Mouse (Mus musculus) urinary bladder, postnatal 4 days (tissue): ENCODE data around the gene Dhrs7c.

ENCODE experiments used
- DNase-seq, 2 experiments: peaks; one replicate each; pipeline ENCODE4 v3.0.0; 2021 to 2022; ENCODE audit warnings: low spot score in 2 of 2

Dhrs7c gene

DNA sequence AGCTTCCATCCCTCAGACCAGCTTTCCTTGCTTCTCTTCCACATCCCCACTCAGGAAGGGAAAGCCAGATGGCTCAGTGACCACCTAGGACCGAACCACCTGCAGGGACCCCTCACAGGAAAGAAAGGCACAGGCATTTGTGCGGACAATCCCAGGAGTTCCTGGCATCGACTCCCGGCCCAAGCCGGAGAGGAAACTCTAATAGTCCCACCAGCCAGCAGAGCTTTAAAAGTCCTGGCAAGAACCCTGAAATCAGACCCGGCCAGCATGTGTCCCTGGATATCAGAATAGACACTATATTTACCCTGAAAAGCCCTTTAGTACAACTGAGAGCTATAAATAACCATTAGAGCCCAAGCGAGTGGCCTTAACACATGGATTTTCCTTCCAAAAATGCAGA, at the start of gene Dhrs7c:
Gene Dhrs7c (plus strand): TSS at position 257 of the 400 bp plus-strand sequence.
- no peak for DNase-seq

DNA sequence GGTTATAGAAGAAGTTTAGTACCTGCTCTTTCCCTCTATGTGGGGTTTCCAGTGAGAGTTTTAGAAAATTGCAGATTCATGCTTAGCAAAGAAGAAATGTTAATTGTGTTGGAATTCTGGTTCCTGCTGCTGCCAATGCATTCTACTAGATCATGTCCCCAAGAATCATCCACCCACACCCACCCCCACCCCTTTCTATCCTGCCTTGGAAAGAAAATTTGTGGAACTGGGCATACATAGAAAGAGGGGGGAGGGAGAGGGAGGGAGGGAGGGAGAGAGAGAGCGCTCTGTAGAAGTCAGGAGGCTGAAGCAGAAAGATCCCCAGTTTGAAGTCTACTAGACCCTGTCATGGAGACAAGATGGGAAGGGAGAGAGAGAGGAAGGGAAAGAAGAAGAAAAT, 41.7 kb upstream of the Dhrs7c start:
- DNase-seq = no peak

DNA sequence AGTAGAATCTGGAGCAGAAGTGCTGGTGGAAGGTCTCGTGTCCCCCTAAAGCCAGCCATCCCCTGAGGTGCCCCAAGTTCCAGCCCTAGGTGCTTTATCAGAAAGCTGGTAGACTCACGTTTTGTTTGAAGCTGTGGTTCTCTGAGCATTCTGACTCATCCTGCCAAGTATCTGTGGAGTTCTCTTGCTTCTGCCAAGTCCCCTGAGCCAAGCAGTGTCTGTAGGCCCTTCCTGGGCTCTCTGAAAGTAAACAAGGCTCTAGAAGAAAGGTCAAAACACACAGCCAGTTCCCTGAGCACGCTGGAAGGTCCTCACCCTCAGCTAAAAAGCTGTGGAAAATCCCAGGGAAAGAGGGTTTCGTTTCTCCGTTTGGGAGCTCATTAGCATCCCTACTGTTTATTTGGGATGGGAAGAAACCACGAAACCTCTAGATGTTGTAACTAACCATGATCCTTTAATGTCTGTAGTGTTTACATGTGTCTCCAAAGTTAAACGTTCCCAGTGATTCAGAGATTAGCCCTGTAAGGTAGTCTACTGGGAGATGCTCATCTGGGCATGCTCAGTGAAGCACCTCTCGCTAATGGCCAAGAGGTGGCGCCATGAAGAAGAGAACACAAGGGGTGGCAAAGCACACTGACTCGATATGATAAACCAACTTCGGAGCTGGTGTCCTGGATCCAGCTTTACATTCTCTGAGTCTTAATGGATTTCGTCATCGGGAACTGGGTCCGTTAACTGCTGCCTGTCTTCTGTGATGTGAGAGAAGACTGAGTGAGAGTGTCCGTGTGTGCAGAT, 40.4 kb upstream of the Dhrs7c start:
- no peak for DNase-seq

DNA sequence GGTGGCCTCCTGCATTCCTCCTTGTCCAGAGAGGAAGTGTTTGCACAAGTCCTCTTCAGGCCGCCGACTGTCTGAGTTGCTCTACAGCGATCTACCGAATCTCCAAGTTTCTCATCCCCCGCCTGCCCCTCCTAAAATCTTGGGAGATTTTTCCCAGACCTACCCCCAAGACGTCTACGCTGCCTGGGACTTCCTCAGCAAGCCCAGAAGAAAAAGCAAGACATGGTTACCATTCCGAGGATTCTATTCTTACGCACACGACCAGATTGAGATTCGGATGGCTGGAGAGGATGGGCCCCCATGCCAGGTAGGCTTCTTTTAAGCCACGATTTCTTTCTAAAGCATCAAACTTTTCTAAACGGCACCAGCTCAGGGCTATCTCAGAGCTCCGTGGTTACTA, 26.9 kb upstream of the Dhrs7c start, which contains the start of gene Glp2r:
Gene Glp2r (minus strand): TSS at position 101 of the 400 bp plus-strand sequence.
- DNase-seq = no peak

DNA sequence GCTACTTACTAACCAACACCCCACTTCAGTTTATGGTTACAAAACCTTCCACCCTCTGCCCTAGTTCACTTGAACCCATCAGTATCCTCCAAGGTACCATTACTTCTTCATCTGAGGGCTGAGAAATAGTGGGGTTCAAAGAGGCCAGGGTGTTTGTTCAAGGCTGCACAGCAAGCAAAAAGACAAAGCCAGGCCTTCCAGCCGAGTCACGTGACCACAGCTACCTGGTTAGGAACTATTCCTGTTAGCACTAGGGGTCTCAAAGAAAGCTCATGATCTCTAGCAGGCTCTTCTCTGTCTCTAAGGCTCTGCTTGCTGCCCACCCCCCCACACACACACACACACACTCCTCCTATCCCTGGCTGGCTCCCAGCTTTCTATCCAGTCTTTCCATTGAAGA, 26.3 kb upstream of the Dhrs7c start:
- DNase-seq = no peak

DNA sequence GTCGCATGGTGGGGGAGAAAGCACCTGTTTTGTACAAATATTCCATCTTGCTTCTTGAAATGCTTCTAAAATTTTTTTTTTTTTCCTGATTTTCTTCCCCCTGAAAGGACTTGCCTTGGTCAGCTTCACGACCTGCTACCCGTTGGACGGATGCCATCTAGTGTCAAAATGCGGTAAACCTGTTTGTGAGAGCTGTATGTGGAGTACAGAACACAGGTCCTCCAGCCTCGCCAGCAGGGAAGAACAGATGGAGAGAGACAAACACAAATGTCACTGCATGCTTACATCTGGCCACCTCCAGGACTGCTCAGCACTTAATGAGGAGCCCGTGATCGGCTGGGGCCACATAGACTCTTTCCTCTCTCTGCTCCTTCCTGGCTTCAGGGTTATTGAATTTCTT, 25.4 kb upstream of the Dhrs7c start:
- DNase-seq = no peak

DNA sequence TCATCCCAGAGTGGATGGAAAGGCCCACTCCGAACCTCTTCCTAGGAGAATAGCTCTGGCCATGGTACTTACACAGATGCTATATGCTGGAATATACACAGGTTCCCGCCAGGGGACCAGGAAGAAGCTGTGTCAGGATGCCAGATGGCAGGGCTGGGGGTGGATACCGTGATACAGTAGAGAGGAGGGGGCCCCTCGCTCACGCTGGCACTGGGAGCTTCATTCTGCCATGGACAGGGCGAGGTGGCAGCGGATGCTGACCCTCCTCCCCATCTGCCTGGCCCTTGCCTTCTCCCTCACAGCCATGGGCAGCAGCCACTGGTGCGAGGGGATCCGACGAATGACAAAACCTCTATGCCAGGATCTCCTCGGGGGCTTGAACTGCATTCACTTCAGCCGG, 23.6 kb upstream of the Dhrs7c start, which contains the start of gene Gsg1l2:
Gene Gsg1l2 (plus strand): TSS at position 230 of the 400 bp plus-strand sequence.
- DNase-seq = no peak

DNA sequence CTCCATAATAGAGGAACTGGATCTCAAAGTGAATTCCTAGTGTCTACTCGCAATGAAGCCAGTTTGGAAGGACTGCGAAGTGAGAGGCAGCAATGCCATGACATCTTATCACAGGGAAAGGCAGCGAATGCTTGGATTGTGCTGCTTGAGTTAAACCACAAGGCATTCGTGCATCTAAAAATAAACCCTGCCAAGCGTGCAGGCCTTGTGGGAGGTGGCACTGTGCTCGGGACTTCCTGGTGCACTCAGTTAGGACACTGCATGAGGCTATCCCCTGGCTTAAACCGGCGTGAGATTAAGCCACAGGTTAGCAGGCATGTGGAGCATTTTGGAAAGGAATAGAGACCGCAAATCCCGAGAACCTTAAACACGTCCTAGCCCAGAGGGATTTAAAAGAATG, 7.8 kb upstream of the Dhrs7c start:
- no peak for DNase-seq

DNA sequence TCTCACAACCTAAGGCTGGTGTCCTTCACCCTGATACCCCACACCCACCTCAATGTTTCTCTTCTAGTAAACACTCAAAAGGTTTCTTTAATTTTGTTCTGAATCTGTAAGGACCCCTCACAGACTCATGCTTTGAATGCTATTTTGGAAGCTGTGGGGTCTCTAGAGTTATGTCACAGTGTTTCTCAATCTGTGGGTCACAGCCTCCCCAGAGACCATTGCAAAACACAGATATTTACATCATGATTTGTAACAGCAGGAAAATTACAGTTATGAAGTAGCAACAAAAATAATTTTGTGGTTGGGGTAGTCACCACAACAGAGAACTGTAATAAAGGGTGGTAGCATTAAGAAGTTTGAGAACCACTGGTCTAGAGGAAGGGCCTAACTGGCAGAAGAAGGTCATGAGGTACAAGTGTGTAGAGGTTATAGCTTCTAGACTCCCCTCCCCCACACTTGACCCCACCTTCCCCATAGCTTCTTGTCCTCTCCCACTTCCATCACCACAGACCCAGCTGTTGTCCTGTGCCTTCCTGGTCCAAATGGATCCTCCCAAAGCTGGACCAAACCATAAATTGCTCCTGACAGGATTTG, 2.2 kb downstream of the Dhrs7c start:
- DNase-seq = no peak

DNA sequence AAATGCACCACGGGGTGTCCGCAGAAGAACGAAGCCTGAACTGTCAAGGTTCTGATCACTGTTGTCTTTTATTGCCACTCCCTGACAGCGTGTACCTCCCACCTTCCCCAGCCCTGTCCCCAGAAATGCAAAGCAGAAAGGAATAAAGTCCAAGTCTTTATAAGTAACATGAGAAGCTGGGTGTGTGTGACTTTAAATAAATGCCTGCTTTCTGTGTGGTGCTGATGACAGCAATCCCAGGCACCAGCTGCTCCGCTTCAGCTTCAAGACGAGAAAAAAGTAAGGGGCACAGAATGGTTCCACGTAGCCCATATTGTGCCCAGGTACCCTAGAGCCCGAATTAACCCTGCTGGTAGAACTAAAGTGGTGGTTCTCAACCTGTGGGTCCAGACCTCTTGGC, 3.2 kb downstream of the Dhrs7c start:
- DNase-seq = no peak

DNA sequence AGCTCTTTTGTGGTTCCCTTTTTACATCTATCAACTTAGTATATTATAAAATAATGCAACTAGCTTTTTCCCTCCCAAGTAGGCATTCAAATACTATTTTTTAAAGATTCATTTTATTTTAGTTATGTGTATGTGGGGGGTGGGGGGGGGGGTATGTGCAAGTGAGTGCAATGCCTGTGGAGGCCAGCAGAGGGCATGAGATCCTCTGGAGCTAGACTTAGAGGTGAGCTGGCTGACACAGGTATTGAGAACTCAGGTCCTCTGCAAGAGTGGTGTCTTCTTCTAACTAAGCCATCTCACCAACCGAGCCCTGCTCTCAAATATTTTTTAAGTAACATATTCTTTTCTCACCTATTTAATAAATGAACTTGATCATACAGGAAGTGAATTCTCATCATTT, 7.6 kb downstream of the Dhrs7c start:
- no peak for DNase-seq

DNA sequence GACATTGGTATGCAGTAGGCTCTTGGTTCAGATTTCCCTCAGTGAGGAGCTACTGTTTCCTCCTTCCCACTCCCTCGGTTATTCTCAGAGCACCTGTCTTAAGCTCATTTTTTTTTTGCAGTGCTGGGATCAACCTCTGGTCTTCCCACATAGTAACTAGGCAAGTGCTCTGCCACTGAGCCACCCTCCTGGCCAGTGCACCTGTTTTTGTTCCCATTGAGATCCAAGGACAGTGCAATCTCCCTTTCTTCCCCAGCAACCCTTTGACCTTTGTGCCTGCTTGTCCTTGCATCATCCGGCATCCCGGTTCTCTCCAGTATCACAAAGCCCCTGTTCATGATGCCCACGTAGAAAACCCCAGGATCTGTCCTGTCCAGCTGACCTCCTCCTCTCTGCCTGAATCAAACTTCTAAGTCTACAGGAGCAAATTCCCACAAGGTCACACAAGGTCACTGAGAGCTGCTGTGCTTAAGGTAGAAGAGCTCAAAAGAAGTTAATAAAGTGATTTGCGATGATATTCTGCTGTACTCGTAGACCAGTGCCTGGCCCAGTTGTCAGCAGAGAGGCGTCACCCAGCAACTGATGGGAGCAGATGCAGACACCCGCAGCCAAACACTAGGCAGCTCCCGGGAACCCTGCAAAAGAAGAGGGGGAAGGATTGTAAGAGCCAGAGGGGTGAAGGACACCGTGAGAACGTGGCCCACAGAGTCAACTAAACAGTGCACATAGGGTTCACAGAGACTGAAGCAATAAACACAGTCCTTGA, 9.0 kb downstream of the Dhrs7c start:
- DNase-seq = no peak

DNA sequence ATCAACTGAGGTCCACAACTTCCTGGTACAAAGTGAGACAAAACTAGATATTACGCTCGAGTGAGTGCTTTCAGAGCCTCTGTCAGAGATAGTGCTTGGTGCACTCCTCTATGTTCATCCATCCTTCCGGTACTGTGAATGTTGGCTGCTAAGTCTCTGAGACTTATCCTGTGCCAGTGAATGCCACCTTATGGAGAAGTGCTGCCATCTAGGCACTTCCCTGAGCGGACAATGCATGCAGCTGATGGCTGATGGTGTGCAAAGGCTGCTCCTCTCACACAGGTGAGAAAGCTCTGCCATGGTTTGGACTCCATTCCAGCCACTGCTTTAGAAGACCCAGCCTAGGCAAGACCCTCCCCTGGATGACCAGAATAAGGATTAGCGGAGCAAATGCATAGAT, 10.1 kb downstream of the Dhrs7c start:
- DNase-seq = no peak

DNA sequence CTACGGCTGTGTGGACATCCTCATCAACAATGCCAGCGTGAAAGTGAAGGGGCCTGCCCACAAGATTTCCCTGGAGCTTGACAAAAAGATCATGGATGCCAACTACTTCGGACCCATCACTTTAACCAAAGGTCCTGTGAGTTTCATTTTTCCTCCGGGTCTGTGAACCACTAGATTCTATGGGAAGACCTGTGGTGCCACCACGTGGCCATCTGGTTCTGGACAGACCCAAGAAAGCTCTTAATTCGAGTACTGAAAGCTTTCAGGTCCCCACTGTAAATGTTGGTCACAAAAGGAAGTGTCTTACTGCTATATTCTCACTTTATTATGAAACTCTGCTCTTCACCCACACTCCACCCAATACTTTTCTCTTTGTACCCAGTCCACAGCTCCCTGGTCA, 13.5 kb downstream of the Dhrs7c start:
- DNase-seq = no peak

DNA sequence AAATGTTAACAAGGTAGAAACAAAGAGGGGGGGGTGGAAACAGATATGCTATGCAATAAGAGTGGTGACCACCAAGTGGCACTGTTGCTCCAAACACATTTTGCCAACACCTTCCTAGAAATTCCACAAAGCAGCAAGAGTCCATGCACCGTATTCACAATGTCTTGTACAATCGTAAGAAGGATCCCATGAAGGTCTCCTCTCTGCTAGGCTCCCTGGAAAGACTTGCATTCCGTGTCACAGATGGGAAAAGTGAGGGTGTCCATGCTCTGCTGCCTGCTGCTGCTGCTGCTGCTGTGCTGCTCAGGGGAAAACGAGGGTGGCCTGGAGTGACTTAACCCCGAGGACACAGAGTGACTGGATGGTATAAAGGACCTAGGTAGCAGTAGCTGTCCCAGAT, 21.6 kb downstream of the Dhrs7c start:
- no peak for DNase-seq

DNA sequence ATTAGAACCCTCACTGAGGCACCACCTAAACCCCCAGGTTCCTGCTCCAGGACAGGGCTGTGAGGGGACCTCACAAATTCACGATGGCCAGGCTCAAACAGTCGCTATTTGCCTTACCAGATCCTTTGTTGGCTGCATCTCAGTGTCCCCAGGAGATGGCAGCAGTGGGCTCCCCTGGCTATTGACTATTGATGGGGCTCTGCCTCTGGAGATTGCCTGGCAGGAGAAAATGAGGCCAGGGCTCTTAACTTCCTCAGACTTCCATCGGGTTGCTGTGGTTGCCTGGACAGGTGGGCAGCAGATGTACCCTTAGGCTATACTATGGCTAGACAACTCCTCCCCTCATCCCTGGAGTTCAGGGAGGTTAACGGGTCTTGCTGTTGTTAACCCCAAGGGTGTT, 22.2 kb downstream of the Dhrs7c start:
- DNase-seq = peak in 1 of 2 experiments; percentile 23

DNA sequence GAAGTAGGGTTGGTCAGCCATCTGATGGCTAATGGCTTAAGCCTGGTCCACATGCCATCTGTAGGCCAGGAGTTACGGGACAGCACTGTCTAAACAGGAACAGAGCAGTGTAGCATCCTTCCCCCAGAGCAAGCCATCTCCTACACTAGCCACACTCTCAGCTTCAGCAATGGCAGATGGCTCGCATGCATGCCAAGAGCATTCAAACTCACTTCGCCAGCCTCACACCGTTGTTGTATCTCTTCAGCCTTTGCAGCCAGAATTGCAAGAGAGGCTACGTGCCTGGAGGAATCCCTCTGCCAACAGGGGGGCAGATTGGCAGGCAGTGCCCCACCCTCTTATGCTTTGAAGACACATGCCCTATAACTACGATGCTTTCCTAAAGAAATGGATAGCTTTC, 23.6 kb downstream of the Dhrs7c start:
- DNase-seq = no peak

DNA sequence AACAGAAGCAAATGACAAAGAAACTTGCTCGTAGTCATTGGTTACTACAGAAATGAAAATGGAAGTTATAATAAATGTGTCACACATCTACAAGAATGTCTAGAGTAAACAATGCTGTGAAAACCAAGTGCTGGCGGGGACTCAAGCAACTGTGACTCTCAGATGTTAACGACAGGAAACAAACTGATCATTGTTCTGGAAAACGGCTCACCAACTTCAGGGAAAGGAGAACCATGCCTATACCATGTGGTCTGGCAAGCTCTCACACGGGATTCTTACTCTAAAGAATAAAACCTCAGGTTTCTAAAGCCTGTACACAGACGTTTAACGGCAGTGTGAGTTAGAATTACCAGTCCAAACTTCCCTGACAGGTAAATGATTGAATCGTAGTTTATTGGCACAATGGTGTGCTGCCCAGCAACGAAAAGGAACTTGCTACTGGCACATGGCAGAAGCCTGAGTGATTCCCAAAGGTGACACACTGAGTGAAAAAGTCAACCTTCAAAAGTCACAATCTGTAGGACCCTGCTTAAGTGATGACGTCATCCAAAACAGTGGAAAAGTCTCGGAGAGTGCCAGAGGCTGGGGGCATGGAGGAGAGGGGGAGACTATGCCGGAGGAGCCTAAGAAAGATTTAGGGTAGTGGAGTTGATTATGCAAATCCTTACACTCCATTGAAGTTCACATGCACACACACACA, 30.5 kb downstream of the Dhrs7c start:
- DNase-seq = no peak

DNA sequence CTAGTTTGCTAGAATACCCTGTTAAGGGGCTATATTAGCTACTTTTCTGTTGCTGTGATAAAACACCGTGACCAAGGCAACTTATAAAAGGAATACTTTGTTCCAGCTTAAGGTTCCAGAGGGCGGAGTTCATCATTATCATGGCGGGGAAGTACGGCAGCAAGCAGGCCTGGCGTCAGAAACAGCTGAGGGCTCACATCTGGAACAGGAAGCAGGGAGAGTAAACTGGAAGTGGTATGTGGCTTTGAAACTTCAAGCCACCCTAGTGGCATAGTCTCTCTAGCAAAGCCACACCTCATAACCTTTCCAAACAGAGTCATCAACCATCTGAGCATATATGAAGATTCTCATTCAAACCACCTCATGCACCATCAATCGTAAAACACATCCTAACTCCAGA, 31.5 kb downstream of the Dhrs7c start:
- no peak for DNase-seq

DNA sequence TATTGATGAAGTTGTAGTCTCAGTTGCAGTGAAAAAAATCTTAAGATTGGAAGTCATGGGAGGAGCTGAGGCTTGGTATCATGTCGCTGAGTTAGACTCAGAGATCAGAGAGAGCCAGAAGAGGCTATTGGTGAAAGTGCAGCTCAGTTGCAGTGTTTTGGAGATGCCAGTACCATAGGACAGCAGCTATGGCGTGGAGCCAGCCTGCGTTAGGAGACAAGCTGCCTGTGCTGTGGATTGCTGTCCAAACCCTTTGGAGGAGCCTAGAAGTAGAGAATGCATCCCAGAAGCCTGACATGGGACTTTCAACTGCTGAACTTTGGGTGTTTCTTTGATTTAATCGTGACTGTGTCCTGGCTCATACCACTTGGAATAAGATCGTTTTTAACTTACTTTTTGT, 33.8 kb downstream of the Dhrs7c start:
- DNase-seq = no peak

DNA sequence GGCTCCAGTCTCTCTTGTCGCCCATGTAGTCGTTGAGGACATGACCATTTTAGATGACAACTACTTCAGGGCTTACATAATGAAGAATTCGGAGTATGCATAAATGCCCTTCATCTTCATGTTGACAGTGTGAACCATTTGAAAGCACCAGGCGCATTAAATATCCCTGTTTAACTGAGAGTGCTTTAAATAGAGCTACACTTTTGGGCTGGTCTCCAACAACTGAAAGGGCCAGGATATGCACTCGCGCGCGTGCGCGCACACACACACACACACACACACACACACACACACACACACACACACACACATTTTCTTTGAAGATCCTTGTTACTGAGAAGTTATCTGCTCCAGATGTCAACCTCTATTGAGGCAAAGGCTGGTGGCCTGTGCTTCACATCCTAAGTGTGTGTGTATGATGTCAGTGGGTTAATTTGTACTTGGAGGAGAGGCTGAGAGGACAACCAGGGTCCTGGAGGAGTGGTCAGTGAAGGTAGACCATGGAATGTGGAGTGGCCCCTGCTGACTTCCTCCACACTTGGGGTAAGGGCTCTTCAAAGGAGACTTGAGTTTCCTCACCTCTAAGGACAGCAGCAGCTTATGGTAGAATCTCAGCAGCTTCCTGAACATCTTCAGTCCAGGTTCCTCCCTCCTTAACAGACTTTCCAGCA, 37.6 kb downstream of the Dhrs7c start:
- no peak for DNase-seq

DNA sequence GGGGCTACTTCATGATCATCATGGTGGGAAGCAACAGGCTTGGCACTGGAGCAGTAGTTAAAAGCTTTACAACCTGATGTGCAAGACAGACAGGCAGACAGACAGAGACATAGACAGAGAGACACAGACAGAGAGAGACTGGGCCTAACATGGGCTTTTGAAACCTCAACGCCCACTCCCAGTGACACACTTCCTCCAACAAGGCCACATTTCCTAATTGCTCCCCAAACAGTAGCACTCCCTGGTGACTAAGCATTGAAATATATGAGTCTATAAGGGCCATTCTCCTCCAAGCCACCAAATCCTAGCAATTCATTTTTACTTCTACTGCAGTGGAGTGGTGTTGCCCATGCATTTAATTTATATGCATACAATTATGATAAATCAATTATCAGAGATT, 41.8 kb downstream of the Dhrs7c start:
- DNase-seq = no peak
